Mouse (Mus musculus) adrenal gland, postnatal 4 days (tissue): Measurements from ENCODE around the gene Fam213b. TPM values are rescaled to one million over a fixed set of nuclear protein-coding genes. Genes with fewer than 3 reads are reported as not detected.
A peak's percentile ranks its signal among the peaks of the same experiment; 100 is the strongest.

Experiments used
- DNase-seq, 2 experiments: peaks; one replicate each; pipeline ENCODE4 v3.0.0; 2021 to 2022; ENCODE audit warnings: low spot score in 2 of 2, mixed read lengths in 2 of 2
- total RNA-seq, 2 experiments: library from RNA; stranded (reverse); gene quantifications; 2 replicates each; pipeline ENCODE4 v1.2.3; 2021

Gene Fam213b
- total RNA-seq, 2 experiments from 2014 or later: 35.7 to 41.1 TPM

DNA sequence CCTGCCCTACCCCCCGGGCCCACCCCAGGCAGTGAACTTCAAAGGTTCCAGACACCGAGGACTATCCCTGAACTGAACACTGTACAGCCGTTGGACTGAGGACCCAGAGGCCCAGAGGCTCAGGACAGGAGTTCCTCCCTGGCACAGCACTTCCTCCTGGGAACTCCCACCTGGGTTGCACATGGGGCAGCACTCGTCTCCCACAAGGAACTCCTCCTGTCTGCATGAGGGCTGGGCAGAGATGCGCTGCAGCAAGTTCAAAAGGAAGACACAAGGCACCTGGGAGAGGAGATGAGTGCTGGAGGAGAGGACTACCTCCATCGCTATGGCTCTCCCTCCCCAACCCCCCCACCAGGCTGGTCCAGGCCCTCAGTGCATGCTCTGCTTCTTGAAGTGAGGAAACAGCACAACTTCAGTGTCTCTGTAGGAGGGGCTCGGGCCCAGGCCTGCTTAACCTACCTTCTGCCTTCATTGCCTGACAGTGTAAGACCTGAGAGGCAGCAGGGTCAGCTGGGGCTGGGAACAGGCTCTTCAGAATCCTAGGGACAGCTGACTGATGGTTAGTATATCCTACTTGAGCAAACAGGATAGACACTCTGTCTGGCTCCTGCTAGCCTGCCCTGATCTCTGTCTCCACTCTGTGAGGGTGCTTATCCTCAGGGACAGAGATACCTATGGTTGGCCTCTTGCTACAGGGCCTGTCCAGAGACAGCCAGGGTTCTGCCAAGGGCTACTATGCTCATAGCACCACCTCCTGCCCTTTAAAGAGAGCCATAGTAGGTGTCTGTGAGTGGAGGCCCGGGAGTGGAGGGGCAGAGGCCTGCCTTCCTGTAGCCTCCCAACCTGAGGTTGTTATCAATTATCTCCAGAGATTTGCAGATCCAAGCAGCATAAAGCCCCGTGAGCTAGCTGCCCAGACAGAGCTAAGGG lies 28.3 kb upstream of the Fam213b start:
- no peak for DNase-seq

DNA sequence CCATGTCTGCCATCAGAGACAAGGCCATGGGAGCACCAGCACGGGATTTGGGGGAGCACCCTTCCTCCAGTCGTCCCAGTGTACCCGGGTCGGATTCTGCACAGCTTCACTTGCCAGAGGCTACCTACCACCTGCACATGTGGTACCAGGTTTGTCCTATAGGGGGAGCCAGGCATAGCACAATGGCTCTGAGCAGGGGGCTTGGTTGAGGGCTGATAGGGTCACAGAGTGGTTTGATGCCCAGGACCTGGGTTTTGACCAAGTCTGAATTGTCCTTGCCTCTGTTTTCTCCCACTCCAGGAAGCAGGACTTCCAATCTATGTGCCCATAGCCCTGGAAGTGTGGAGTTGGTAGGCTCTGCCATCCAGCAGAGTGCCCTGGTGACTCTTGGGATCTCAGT lies 26.5 kb upstream of the Fam213b start:
- DNase-seq: no peak

- no peak for DNase-seq
These were observed 24.0 kb upstream of the Fam213b start for GRCm38 (mm10) chr4:154922931-154923330.

- no peak for DNase-seq
These were observed 23.4 kb upstream of the Fam213b start for GRCm38 (mm10) chr4:154922291-154922690.

GRCm38 (mm10) chr4:154916662-154917061 lies 17.7 kb upstream of the Fam213b start:
- no peak for DNase-seq

DNA sequence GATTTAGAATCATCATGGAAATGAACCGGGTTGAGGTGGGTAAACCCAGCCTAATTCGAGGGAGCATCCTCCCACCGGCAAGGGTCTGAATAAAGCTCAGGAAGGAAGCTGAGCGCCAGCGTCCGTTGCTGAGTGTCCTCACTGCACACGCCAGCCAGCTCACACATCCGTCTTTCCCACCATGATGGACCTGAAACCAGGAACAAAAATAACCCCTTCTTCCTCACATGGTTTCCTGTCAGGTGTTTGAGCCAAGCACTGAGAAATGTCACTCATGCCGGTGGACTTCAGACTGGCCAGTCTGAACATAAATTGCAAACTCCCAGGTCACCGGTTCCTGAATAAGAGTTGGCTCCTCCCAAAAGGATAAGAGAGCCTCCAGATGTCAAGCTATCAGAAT lies 16.4 kb upstream of the Fam213b start:
- DNase-seq: no peak

DNA sequence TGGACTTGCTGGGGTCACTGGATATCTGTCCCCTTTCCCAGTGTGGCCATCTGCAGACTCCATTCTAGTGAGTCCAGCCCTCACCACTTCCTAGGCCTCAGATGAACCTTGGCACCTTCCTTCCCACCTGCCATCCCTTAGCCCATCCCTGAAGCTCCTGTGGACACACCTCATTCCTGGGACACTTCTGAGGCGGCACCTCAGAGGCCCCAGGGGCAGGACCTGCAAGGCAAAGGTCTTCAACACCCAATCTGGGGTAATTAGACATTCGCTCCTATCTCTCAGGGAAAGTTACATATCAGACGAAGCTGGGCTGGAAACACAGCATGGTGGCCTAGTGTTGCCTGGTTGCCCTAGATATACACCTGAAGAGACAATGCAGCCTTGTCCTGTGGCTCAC lies 15.8 kb upstream of the Fam213b start:
- no peak for DNase-seq

DNA sequence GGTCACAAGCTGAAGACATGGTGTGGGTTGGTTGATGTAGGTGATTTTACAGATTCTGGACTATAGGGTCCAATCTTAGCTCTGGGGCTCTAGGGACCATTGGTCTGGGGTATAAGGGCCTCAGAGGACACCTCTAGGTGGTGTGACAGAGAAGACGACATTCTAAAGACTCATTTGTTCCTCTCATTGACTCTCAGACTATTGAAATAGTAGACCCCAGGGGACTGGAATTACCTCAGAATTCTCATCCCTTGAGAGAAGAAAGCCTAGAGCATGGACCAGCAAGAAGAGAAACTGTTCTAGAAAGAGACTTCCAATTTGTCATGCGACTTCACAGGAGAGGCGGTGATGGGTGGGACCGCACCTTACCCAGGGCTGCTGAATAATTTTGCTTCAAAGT lies 15.3 kb upstream of the Fam213b start:
- DNase-seq: no peak

GRCm38 (mm10) chr4:154913845-154914244 lies 14.9 kb upstream of the Fam213b start:
- DNase-seq: no peak

GRCm38 (mm10) chr4:154911644-154912043 lies 12.7 kb upstream of the Fam213b start:
- DNase-seq: no peak

DNA sequence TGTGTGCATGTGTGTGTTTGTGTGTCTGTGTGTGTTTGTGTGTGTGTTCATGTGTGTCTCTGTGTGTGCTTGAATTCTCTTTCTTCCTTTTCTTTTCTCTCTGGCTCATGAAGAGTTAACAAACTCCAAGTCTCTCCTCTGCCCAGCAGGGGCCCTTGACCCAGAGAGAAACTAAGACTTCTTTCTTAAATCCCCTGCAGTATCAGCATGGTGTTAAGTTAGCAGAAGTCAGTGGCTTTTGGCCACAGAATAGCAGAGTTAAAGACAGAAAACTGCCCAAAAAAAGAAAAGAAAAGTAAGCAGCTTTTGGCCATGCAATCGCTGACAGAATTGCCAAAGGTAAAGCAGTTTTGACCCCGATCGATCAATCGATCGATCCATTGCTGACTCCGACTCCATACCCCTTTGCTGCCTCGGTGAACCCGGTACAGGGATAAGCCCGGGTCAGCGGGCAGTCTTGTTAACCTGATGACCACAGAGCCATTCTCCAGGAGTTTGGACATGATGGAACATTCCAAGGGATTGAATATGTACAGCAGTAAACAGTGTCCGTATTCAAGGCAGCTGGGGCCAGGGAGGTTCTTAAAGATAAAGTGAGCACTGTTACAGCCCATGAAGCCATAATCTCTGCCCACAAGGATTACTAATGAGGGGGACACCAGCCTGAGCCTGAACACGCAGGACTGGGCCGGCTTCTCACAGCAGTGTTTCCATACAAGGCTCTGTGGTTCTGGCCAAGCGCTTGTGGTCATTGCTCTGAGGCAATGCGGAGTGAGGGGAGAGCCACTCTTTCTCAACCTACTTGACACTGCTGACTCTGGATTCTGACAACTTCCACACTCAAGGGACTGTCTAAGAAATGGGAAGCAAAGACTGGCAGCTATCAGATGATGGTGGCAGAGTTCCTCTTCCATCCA lies 11.9 kb upstream of the Fam213b start:
- no peak for DNase-seq

GRCm38 (mm10) chr4:154908490-154908889 lies 9.6 kb upstream of the Fam213b start:
- DNase-seq: no peak

GRCm38 (mm10) chr4:154907833-154908232 lies 8.9 kb upstream of the Fam213b start:
- peak in 1 of 2 experiments; percentile 45 for DNase-seq

DNA sequence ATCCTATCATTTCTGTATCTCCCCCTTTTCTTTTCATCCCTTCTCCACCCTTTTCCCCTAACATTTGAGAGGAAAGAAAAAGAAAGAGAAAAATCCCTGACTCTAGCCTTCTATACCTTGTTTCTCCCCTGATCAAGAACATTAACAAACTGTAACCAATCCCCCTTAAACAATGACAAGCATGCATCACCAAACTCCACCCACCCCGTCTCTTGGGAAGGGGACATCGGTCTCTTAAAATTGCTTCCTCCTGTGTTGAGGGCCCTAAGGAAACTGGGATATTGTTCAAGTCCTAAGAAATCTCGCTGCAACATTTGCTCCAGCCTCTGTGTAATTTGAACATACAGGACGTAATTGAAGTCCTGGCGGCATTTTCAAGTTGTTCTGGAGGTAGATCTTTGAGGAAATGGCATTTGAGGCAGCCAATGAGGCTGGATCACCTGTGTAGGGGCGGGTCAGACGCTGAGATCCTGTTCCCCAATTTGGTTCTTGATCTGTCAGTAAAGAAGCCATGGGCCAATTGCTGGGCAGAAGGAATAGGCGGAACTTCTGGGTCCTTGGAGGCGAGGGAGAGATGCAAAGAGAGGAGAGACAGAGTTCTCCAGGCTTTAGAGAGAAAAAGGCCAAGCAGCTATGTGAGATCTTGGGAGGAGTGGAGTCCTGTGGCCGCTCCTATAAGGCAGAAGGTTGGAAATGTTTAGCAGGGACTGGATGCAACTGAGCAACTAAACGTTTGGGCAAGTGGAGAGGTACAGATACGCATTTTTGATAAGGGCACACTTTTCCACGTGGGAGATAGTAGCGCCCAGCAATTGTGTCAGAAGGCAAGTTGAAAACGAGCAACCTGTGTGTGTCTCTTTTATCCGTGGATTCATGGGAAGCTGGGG lies 5.5 kb upstream of the Fam213b start:
- peak in 1 of 2 experiments; percentile 48 for DNase-seq

- no peak for DNase-seq
These were observed 3.4 kb upstream of the Fam213b start for GRCm38 (mm10) chr4:154902371-154902770.

- DNase-seq: no peak
These were observed 1.1 kb downstream of the Fam213b start for GRCm38 (mm10) chr4:154897676-154898465.

DNA sequence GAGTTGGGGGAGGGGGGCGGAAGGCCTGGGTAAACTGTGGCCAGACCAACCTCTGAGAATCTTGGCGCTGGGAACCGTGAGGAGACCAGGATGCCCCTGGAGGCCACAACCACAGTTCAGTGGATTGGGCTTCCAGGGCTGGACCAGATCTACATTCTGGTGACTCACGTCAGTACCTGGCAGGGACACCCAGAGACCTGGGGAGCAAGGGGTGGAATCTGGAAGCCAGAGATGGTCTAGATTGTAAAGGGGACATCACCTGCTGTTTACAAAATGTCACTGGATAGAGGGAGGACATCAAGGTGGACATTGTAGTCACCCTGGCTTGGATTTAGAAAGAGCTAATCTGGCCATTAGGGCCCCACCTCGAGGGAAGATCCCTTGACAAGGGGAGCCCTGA lies 3.4 kb downstream of the Fam213b start:
- no peak for DNase-seq

DNA sequence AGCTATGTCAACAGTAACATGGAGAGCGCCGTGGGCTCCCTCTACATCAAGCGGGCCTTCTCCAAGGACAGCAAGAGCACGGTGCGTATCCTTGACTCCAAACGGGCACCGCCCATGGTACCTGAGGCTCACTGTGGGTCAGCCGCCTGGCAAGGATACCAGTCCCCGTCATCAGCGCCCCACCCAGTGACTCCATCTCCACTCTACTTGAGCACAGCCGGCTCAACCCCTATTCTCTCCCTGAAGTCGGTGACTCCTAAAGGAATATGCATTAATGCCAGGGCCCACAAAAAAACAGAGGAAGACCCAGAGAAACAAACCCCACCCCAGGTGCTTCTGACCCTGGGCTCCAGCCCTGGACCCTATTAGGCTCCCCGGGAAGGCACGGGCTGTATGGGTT lies 8.0 kb downstream of the Fam213b start:
- DNase-seq: no peak

DNA sequence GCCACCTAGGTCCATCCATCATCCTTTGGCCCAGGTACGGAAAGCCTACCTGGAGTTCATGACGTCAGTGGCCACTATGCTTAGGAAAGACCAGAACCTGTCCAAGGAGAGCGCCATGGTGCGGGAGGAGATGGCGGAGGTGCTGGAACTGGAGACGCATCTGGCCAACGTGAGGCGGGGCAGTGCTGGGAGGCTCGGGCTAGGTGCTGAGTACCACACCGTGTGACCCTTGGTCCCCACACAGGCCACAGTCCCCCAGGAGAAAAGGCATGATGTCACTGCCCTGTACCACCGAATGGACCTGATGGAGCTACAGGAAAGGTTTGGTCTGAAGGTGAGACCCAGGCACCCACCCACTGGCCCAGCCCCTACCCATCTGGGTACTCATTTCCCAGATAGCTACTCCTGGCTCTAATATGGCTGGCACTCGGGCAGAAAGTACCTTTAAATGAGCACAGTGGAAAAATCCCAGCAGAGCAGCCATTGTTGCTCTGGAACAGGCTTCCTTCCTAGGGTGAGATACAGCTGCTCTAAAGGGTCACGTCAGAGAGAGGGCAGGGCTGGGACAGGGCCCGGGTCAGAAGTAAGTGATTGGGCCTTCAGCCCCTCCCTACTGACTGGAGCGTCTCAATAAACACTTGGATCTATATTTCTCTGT lies 11.2 kb downstream of the Fam213b start:
- DNase-seq: no peak
